Mouse (Mus musculus): ENCODE measurements at regions not wholly inside any gene's neighbourhood (a gene's known extent, or its start where the extent isn't known, plus 50 kb on each side); places are given as distances from the start of the nearest gene placed in this dataset.

GRCm38 (mm10) chr5:43341475-43341874 is 108.5 kb downstream of the Cpeb2 start:
- TF ChIP-seq EP300 (IDR thresholded peaks at IDR 0.05; ENCODE audit: insufficient read depth, low read depth, low read length) (no peak), CTCF (IDR thresholded peaks at IDR 0.05) (no peak), POLR2A (IDR thresholded peaks at IDR 0.05; ENCODE audit: insufficient read depth, low read depth, low read length) (no peak)
